Comparison of ENCODE assay signal across 8 mouse cellular contexts in the genomic region with DNA sequence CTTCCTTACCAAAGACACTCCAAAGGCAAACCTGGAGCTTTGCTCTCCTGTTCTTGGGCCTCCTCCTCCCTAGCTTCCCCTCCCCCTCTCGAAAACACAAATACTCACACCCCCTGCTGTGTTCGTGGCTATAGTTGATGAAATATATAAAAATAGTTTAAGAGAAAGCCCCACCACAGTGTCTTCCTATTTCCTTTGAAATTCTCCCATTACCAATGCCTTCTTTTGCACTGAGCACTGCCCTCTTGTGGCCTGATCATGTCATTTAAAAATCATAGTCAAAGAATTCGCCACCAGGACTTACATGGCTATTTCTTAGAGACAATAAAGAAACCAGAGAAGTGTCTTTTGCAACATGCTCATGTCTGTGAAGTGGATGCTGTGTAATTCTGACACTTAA.
DNase-seq lines count a peak whose midpoint lies in the region; ATAC-seq and TF ChIP-seq lines count a peak whose summit lies in the region.

No protein-coding gene starts in this region.

- WGBS in thymus, adult 2 months = 23% methylated on average over 3 of the region's 3 CpGs

- no peak overlapping the region for H3K27ac ChIP-seq in thymus, adult 2 months (ENCODE audit: control insufficient read depth, insufficient read depth, low read length)

- H3K27me3 ChIP-seq in thymus, adult 2 months (ENCODE audit: control insufficient read depth, insufficient read depth, low read length) = no peaks in the 10 kb centered on the region

- no peak for TF ChIP-seq CTCF in thymus, adult 2 months (IDR thresholded peaks at IDR 0.05; ENCODE audit: borderline replicate concordance, control insufficient read depth, extremely low read depth, insufficient read depth, low read length, poor library complexity)

- H3K36me3 ChIP-seq in thymus, adult 2 months (ENCODE audit: control insufficient read depth, insufficient read depth, low read length) = no peaks in the 10 kb centered on the region

- no peaks in the 10 kb centered on the region for H3K4me1 ChIP-seq in thymus, adult 2 months (replicated peaks; ENCODE audit: control insufficient read depth, insufficient read depth, low read length)

- no peak for ATAC-seq in granulocyte monocyte progenitor cell, adult 5-6 weeks (replicated peaks; ENCODE audit: poor library complexity, severe bottlenecking)

- no peak for TF ChIP-seq POLR2A in thymus, adult 2 months (IDR thresholded peaks at IDR 0.05; ENCODE audit: control insufficient read depth, extremely low read depth, insufficient read depth, low read length, poor library complexity)

- no peak overlapping the region for H3K4me3 ChIP-seq in thymus, adult 2 months (ENCODE audit: control insufficient read depth, insufficient read depth, low read length)

- intact Hi-C loops in gastrocnemius, postnatal 36 days (cut with DNase I) = loop anchor here (2.0 kb wide), 1 partner anchor 142 kb away; no protein-coding TSS in a partner anchor

- peak; percentile 22 for DNase-seq in gastrocnemius, postnatal 10 days
- no peak for DNase-seq in gastrocnemius, postnatal 36 days
- peak; percentile 9 for DNase-seq in thymus, adult 2 months
- no peak for DNase-seq in thymus, postnatal 36 days
- DNase-seq in cerebellum, postnatal 4 days (ENCODE audit: low spot score in 2 of 2) = peak; percentile 41 to 58
- DNase-seq in layer of hippocampus, postnatal 14 days (ENCODE audit: low spot score in 2 of 2) = peak; percentile 42 to 73
- DNase-seq in retina, postnatal 7 days (ENCODE audit: low read depth, low spot score) = peak; percentile 31

Comparison
In these comparisons a context has a peak if more than half of its experiments do, and no peak if none do; other contexts are left out.
1. DNase-seq: peak in gastrocnemius, postnatal 10 days (single experiment), thymus, adult 2 months (single experiment), cerebellum, postnatal 4 days (2 of 2), layer of hippocampus, postnatal 14 days (2 of 2) and retina, postnatal 7 days (single experiment); none in gastrocnemius, postnatal 36 days (0 of 2) and thymus, postnatal 36 days (0 of 2).